Mouse (Mus musculus): Measurements from ENCODE around the gene Rassf9.

GRCm38 (mm10) chr10:102594306-102594705 lies 82.3 kb downstream of the Rassf9 start:
- TF ChIP-seq CTCF (IDR thresholded peaks at IDR 0.05; ENCODE audit: low read depth, low read length) (no peak), POLR2A (IDR thresholded peaks at IDR 0.05; ENCODE audit: borderline replicate concordance, low read depth, low read length) (no peak)

Data from bone marrow macrophage, adult 2 months (primary cell).